Mouse (Mus musculus): ENCODE measurements around the gene Hfe. TPM values are rescaled to one million over a fixed set of nuclear protein-coding genes. Genes with fewer than 3 reads are reported as not detected.

Gene Hfe
- total and polyA plus RNA-seq, 2 experiments from 2014 or later = 3.2 to 8.6 TPM

- WGBS = 47% methylated on average over 1 of the region's 1 CpGs
- Histone ChIP-seq H3K36me3 (ENCODE audit: insufficient read depth, low read length) (no peaks in the 10 kb centered on the region), H3K4me1 (ENCODE audit: insufficient read depth, low read length) (peaks cover 3% of the 10 kb centered on the region; the same call in 1 of the 2 replicates), H3K9me3 (ENCODE audit: low read length) (no peaks in the 10 kb centered on the region), H3K9ac (replicated peaks; ENCODE audit: low read length) (no peak overlapping the region), H3K4me3 (ENCODE audit: low read length) (no peak overlapping the region; the same call in 1 of the 2 replicates), H3K27ac (peak overlapping the region; percentile 96; the same call in 1 of the 2 replicates), H3K27me3 (ENCODE audit: insufficient read depth, low read length) (no peaks in the 10 kb centered on the region), H3K4me2 (ENCODE audit: low read depth, low read length) (peak overlapping the region; percentile 57)
- DNase-seq (ENCODE audit: low spot score) = no peak
- ATAC-seq = no peak
- TF ChIP-seq CTCF (IDR thresholded peaks at IDR 0.05; ENCODE audit: low read depth) = no peak
Observed at GRCm38 (mm10) chr13:23682623-23682946, 28.1 kb downstream of the Hfe start.

- WGBS = 92% methylated on average over 6 of the region's 6 CpGs
- H3K9ac ChIP-seq (replicated peaks; ENCODE audit: low read length) = no peak overlapping the region
Observed at GRCm38 (mm10) chr13:23681990-23682582, 28.6 kb downstream of the Hfe start.

GRCm38 (mm10) chr13:23662536-23662935, 48.1 kb downstream of the Hfe start:
- no peak for TF ChIP-seq CTCF (IDR thresholded peaks at IDR 0.05; ENCODE audit: low read depth)
- ATAC-seq = no peak
- H3K27ac ChIP-seq = no peak overlapping the region
- no peaks in the 10 kb centered on the region for H3K9me3 ChIP-seq (ENCODE audit: low read length)
- 73% methylated on average over 3 of the region's 3 CpGs for WGBS
- no peaks in the 10 kb centered on the region for H3K27me3 ChIP-seq (ENCODE audit: insufficient read depth, low read length)
- no peaks in the 10 kb centered on the region for H3K36me3 ChIP-seq (ENCODE audit: insufficient read depth, low read length)
- H3K4me1 ChIP-seq (ENCODE audit: insufficient read depth, low read length) = no peaks in the 10 kb centered on the region
- no peak for DNase-seq (ENCODE audit: low spot score)
- no peak overlapping the region for H3K4me3 ChIP-seq (ENCODE audit: low read length)
- H3K9ac ChIP-seq (replicated peaks; ENCODE audit: low read length) = no peak overlapping the region
- H3K4me2 ChIP-seq (ENCODE audit: low read depth, low read length) = no peak overlapping the region

More at GRCm38 (mm10) chr13:23681990-23682582, 28.6 kb downstream of the Hfe start:
- DNase-seq (ENCODE audit: low spot score) = no peak
- Histone ChIP-seq H3K9me3 (ENCODE audit: low read length) (no peaks in the 10 kb centered on the region), H3K27ac (no peak overlapping the region), H3K27me3 (ENCODE audit: insufficient read depth, low read length) (no peaks in the 10 kb centered on the region), H3K4me3 (ENCODE audit: low read length) (no peak overlapping the region), H3K4me2 (ENCODE audit: low read depth, low read length) (no peak overlapping the region), H3K4me1 (ENCODE audit: insufficient read depth, low read length) (peaks cover 3% of the 10 kb centered on the region; the same call in 1 of the 2 replicates), H3K36me3 (ENCODE audit: insufficient read depth, low read length) (no peaks in the 10 kb centered on the region)
- ATAC-seq = no peak
- no peak for TF ChIP-seq CTCF (IDR thresholded peaks at IDR 0.05; ENCODE audit: low read depth)

- H3K4me1 ChIP-seq (ENCODE audit: insufficient read depth, low read length) = no peaks in the 10 kb centered on the region
- 67% methylated on average over 6 of the region's 6 CpGs for WGBS
- H3K36me3 ChIP-seq (ENCODE audit: insufficient read depth, low read length) = no peaks in the 10 kb centered on the region
- H3K9ac ChIP-seq (replicated peaks; ENCODE audit: low read length) = no peak overlapping the region
- no peak for TF ChIP-seq CTCF (IDR thresholded peaks at IDR 0.05; ENCODE audit: low read depth)
- no peaks in the 10 kb centered on the region for H3K27me3 ChIP-seq (ENCODE audit: insufficient read depth, low read length)
- ATAC-seq (no peak), DNase-seq (ENCODE audit: low spot score) (no peak)
- H3K4me2 ChIP-seq (ENCODE audit: low read depth, low read length) = no peak overlapping the region
- no peak overlapping the region for H3K4me3 ChIP-seq (ENCODE audit: low read length)
- no peak overlapping the region for H3K27ac ChIP-seq
- no peaks in the 10 kb centered on the region for H3K9me3 ChIP-seq (ENCODE audit: low read length)
Observed at GRCm38 (mm10) chr13:23659636-23660366, 50.9 kb downstream of the Hfe start.

Small RNA genes within 50 kb of the gene (microRNA-seq; reads per million reads assigned to microRNA genes)
- gene Gm44314 (0 reads per million in 2 experiments), gene Gm44350 (0 reads per million in 2 experiments), gene Gm44484 (0 reads per million in 2 experiments)

Other genes starting within 250 kb of the Hfe start
Only the 30 nearest of the 38 such genes appear.
- 65.9 and 103 TPM in 2 replicates for gene Hist1h2bh, start 167.5 kb downstream of the Hfe start, total RNA-seq (2014; rRNA removed)
- gene Hist1h2bh, start 167.5 kb downstream of the Hfe start, polyA plus RNA-seq (2015; fragmentation: Nextera tagmentation; extraction: Ambion mirVana) = 0.13 and 0.35 TPM in 2 replicates
- 466 and 603 TPM in 2 replicates for gene Hist1h3f, start 166.8 kb downstream of the Hfe start, total RNA-seq (2014; rRNA removed)
- 0.16 and 0.54 TPM in 2 replicates for gene Hist1h3f, start 166.8 kb downstream of the Hfe start, polyA plus RNA-seq (2015; fragmentation: Nextera tagmentation; extraction: Ambion mirVana)
- gene Hist1h4f, start 159.2 kb downstream of the Hfe start, total RNA-seq (2014; rRNA removed) = 1,844 and 2,344 TPM in 2 replicates
- 0.89 TPM in 1 of 2 replicates, not detected in the other for gene Hist1h4f, start 159.2 kb downstream of the Hfe start, polyA plus RNA-seq (2015; fragmentation: Nextera tagmentation; extraction: Ambion mirVana)
- gene Hist1h1d, start 157.6 kb downstream of the Hfe start, total RNA-seq (2014; rRNA removed) = 49.4 and 53.4 TPM in 2 replicates
- gene Hist1h1d, start 157.6 kb downstream of the Hfe start, polyA plus RNA-seq (2015; fragmentation: Nextera tagmentation; extraction: Ambion mirVana) = 0.18 and 0.25 TPM in 2 replicates
- 528 and 734 TPM in 2 replicates for gene Hist1h3e, start 148.5 kb downstream of the Hfe start, total RNA-seq (2014; rRNA removed)
- gene Hist1h3e, start 148.5 kb downstream of the Hfe start, polyA plus RNA-seq (2015; fragmentation: Nextera tagmentation; extraction: Ambion mirVana) = 1.3 and 2.8 TPM in 2 replicates
- 221 and 249 TPM in 2 replicates for gene Hist1h2ae, start 139.6 kb downstream of the Hfe start, total RNA-seq (2014; rRNA removed)
- gene Hist1h2ae, start 139.6 kb downstream of the Hfe start, polyA plus RNA-seq (2015; fragmentation: Nextera tagmentation; extraction: Ambion mirVana) = 12.2 and 13.8 TPM in 2 replicates
- 1,151 and 1,635 TPM in 2 replicates for gene Hist1h2bg, start 139.5 kb downstream of the Hfe start, total RNA-seq (2014; rRNA removed)
- gene Hist1h2bg, start 139.5 kb downstream of the Hfe start, polyA plus RNA-seq (2015; fragmentation: Nextera tagmentation; extraction: Ambion mirVana) = 2.6 and 5.2 TPM in 2 replicates
- 695 and 1,354 TPM in 2 replicates for gene Hist1h2bf, start 136.7 kb downstream of the Hfe start, total RNA-seq (2014; rRNA removed)
- 1.3 and 2.4 TPM in 2 replicates for gene Hist1h2bf, start 136.7 kb downstream of the Hfe start, polyA plus RNA-seq (2015; fragmentation: Nextera tagmentation; extraction: Ambion mirVana)
- 636 and 885 TPM in 2 replicates for gene Hist1h2ad, start 136.5 kb downstream of the Hfe start, total RNA-seq (2014; rRNA removed)
- 0.69 TPM in 1 of 2 replicates, not detected in the other for gene Hist1h2ad, start 136.5 kb downstream of the Hfe start, polyA plus RNA-seq (2015; fragmentation: Nextera tagmentation; extraction: Ambion mirVana)
- 173 and 207 TPM in 2 replicates for gene Hist1h3d, start 135.1 kb downstream of the Hfe start, total RNA-seq (2014; rRNA removed)
- 0.96 and 1.4 TPM in 2 replicates for gene Hist1h3d, start 135.1 kb downstream of the Hfe start, polyA plus RNA-seq (2015; fragmentation: Nextera tagmentation; extraction: Ambion mirVana)
- gene Hist1h4d, start 129.3 kb downstream of the Hfe start, total RNA-seq (2014; rRNA removed) = 1,614 and 2,187 TPM in 2 replicates
- 36.9 and 39.6 TPM in 2 replicates for gene Hist1h4d, start 129.3 kb downstream of the Hfe start, polyA plus RNA-seq (2015; fragmentation: Nextera tagmentation; extraction: Ambion mirVana)
- 262 and 304 TPM in 2 replicates for gene Hist1h2be, start 89.7 kb downstream of the Hfe start, total RNA-seq (2014; rRNA removed)
- 0.30 and 0.41 TPM in 2 replicates for gene Hist1h2be, start 89.7 kb downstream of the Hfe start, polyA plus RNA-seq (2015; fragmentation: Nextera tagmentation; extraction: Ambion mirVana)
- 281 and 348 TPM in 2 replicates for gene Hist1h1e, start 88.3 kb downstream of the Hfe start, total RNA-seq (2014; rRNA removed)
- 20.1 and 21.9 TPM in 2 replicates for gene Hist1h1e, start 88.3 kb downstream of the Hfe start, polyA plus RNA-seq (2015; fragmentation: Nextera tagmentation; extraction: Ambion mirVana)
- 63.3 and 98.5 TPM in 2 replicates for gene Hist1h2ac, start 26.9 kb downstream of the Hfe start, total RNA-seq (2014; rRNA removed)
- gene Hist1h2ac, start 26.9 kb downstream of the Hfe start, polyA plus RNA-seq (2015; fragmentation: Nextera tagmentation; extraction: Ambion mirVana) = 0.30 and 0.38 TPM in 2 replicates
- 189 and 295 TPM in 2 replicates for gene Hist1h2bc, start 26.7 kb downstream of the Hfe start, total RNA-seq (2014; rRNA removed)
- gene Hist1h2bc, start 26.7 kb downstream of the Hfe start, polyA plus RNA-seq (2015; fragmentation: Nextera tagmentation; extraction: Ambion mirVana) = 36.1 and 46.1 TPM in 2 replicates
- 1.1 and 1.6 TPM in 2 replicates for gene Hist1h1t, start 15.0 kb downstream of the Hfe start, total RNA-seq (2014; rRNA removed)
- gene Hist1h1t, start 15.0 kb downstream of the Hfe start, polyA plus RNA-seq (2015; fragmentation: Nextera tagmentation; extraction: Ambion mirVana) = not detected in 2 replicates
- gene Hist1h4c, start 12.4 kb downstream of the Hfe start, total RNA-seq (2014; rRNA removed) = 1,149 and 1,400 TPM in 2 replicates
- gene Hist1h4c, start 12.4 kb downstream of the Hfe start, polyA plus RNA-seq (2015; fragmentation: Nextera tagmentation; extraction: Ambion mirVana) = 4.0 and 4.6 TPM in 2 replicates
- gene Hist1h1c, start 28.0 kb upstream of the Hfe start, total RNA-seq (2014; rRNA removed) = 508 and 626 TPM in 2 replicates
- 31.4 and 35.4 TPM in 2 replicates for gene Hist1h1c, start 28.0 kb upstream of the Hfe start, polyA plus RNA-seq (2015; fragmentation: Nextera tagmentation; extraction: Ambion mirVana)
- 1,362 and 1,480 TPM in 2 replicates for gene Hist1h3c, start 34.7 kb upstream of the Hfe start, total RNA-seq (2014; rRNA removed)
- 1.6 and 2.1 TPM in 2 replicates for gene Hist1h3c, start 34.7 kb upstream of the Hfe start, polyA plus RNA-seq (2015; fragmentation: Nextera tagmentation; extraction: Ambion mirVana)
- gene Hist1h2bb, start 35.9 kb upstream of the Hfe start, total RNA-seq (2014; rRNA removed) = 1,454 and 1,759 TPM in 2 replicates
- gene Hist1h2bb, start 35.9 kb upstream of the Hfe start, polyA plus RNA-seq (2015; fragmentation: Nextera tagmentation; extraction: Ambion mirVana) = 0.49 and 0.55 TPM in 2 replicates
- 349 and 438 TPM in 2 replicates for gene Hist1h2ab, start 40.3 kb upstream of the Hfe start, total RNA-seq (2014; rRNA removed)
- gene Hist1h2ab, start 40.3 kb upstream of the Hfe start, polyA plus RNA-seq (2015; fragmentation: Nextera tagmentation; extraction: Ambion mirVana) = 7.4 and 10.4 TPM in 2 replicates
- gene Hist1h3b, start 41.4 kb upstream of the Hfe start, total RNA-seq (2014; rRNA removed) = 956 and 1,079 TPM in 2 replicates
- 2.6 and 3.2 TPM in 2 replicates for gene Hist1h3b, start 41.4 kb upstream of the Hfe start, polyA plus RNA-seq (2015; fragmentation: Nextera tagmentation; extraction: Ambion mirVana)
- 334 and 514 TPM in 2 replicates for gene Hist1h4b, start 46.2 kb upstream of the Hfe start, total RNA-seq (2014; rRNA removed)
- gene Hist1h4b, start 46.2 kb upstream of the Hfe start, polyA plus RNA-seq (2015; fragmentation: Nextera tagmentation; extraction: Ambion mirVana) = 1.3 and 2.8 TPM in 2 replicates
- 789 and 958 TPM in 2 replicates for gene Hist1h4a, start 50.4 kb upstream of the Hfe start, total RNA-seq (2014; rRNA removed)
- 0.53 TPM in 1 of 2 replicates, not detected in the other for gene Hist1h4a, start 50.4 kb upstream of the Hfe start, polyA plus RNA-seq (2015; fragmentation: Nextera tagmentation; extraction: Ambion mirVana)
- 2,055 and 2,536 TPM in 2 replicates for gene Hist1h3a, start 51.5 kb upstream of the Hfe start, total RNA-seq (2014; rRNA removed)
- 1.5 and 2.1 TPM in 2 replicates for gene Hist1h3a, start 51.5 kb upstream of the Hfe start, polyA plus RNA-seq (2015; fragmentation: Nextera tagmentation; extraction: Ambion mirVana)
- 223 and 241 TPM in 2 replicates for gene Hist1h1a, start 52.8 kb upstream of the Hfe start, total RNA-seq (2014; rRNA removed)
- gene Hist1h1a, start 52.8 kb upstream of the Hfe start, polyA plus RNA-seq (2015; fragmentation: Nextera tagmentation; extraction: Ambion mirVana) = 0.59 and 0.61 TPM in 2 replicates
- gene Trim38, start 59.1 kb upstream of the Hfe start, total RNA-seq (2014; rRNA removed) = not detected in 2 replicates
- not detected in 2 replicates for gene Trim38, start 59.1 kb upstream of the Hfe start, polyA plus RNA-seq (2015; fragmentation: Nextera tagmentation; extraction: Ambion mirVana)
- gene Slc17a2, start 96.1 kb upstream of the Hfe start, total RNA-seq (2014; rRNA removed) = not detected in 2 replicates
- 0.10 TPM in 1 of 2 replicates, not detected in the other for gene Slc17a2, start 96.1 kb upstream of the Hfe start, polyA plus RNA-seq (2015; fragmentation: Nextera tagmentation; extraction: Ambion mirVana)
- gene Slc17a3, start 128.6 kb upstream of the Hfe start, total RNA-seq (2014; rRNA removed) = not detected in 2 replicates
- gene Slc17a3, start 128.6 kb upstream of the Hfe start, polyA plus RNA-seq (2015; fragmentation: Nextera tagmentation; extraction: Ambion mirVana) = not detected in 2 replicates
- not detected in 2 replicates for gene Slc17a1, start 156.9 kb upstream of the Hfe start, total RNA-seq (2014; rRNA removed)
- not detected in 2 replicates for gene Slc17a1, start 156.9 kb upstream of the Hfe start, polyA plus RNA-seq (2015; fragmentation: Nextera tagmentation; extraction: Ambion mirVana)